Mouse (Mus musculus) olfactory bulb, adult 2 months (tissue): ENCODE measurements at regions not wholly inside any gene's neighbourhood (a gene's known extent, or its start where the extent isn't known, plus 50 kb on each side); places are given as distances from the start of the nearest gene placed in this dataset.

ENCODE experiments used
- CTCF ChIP-seq: fragments of 200-500 bp; IDR thresholded peaks from 2 replicates; pipeline ENCODE4 v1.5.1; 2012; ENCODE audit warnings: low read depth, mild to moderate bottlenecking, low read length, moderate library complexity; ENCODE audit not compliant: insufficient read depth
- POLR2A ChIP-seq: fragments of 200-500 bp; IDR thresholded peaks from 2 replicates; pipeline ENCODE4 v1.6.1; 2012; ENCODE audit warnings: mild to moderate bottlenecking, low read depth, low read length, moderate library complexity; ENCODE audit not compliant: insufficient read depth

GRCm38 (mm10) chr12:107789818-107790217 lies 213.6 kb downstream of the Bcl11b start:
- no peak for TF ChIP-seq POLR2A
- TF ChIP-seq CTCF = no peak
